Mouse (Mus musculus): Measurements from ENCODE around the gene Cdh16. TPM values are rescaled to one million over a fixed set of nuclear protein-coding genes. Genes with fewer than 3 reads are reported as not detected.
A peak's percentile ranks its signal among the peaks of the same experiment; 100 is the strongest.

Gene Cdh16
- polyA plus RNA-seq, 1 experiment from 2014 or later = not detected

GRCm38 (mm10) chr8:104603245-104603593 is 21.0 kb downstream of the Cdh16 start:
- ATAC-seq (ENCODE audit: low read depth) = no peak
- Histone ChIP-seq H3K4me2 (ENCODE audit: low read depth, low read length) (no peak overlapping the region), H3K4me1 (ENCODE audit: control insufficient read depth, insufficient read depth, low read length) (no peaks in the 10 kb centered on the region), H3K27me3 (ENCODE audit: control insufficient read depth, insufficient read depth, low read length) (no peaks in the 10 kb centered on the region), H3K27ac (ENCODE audit: low read depth, low read length) (no peak overlapping the region), H3K36me3 (ENCODE audit: control insufficient read depth, insufficient read depth, low read length) (no peaks in the 10 kb centered on the region), H3K4me3 (ENCODE audit: low read depth, low read length) (no peak overlapping the region), H3K9me3 (ENCODE audit: control insufficient read depth, low read length) (no peaks in the 10 kb centered on the region), H3K9ac (replicated peaks; ENCODE audit: low read depth, low read length) (no peak overlapping the region)
- WGBS = 60% methylated on average over 4 of the region's 4 CpGs

- Histone ChIP-seq H3K27ac (ENCODE audit: low read depth, low read length) (no peak overlapping the region), H3K27me3 (ENCODE audit: control insufficient read depth, insufficient read depth, low read length) (no peaks in the 10 kb centered on the region), H3K9ac (replicated peaks; ENCODE audit: low read depth, low read length) (no peak overlapping the region), H3K4me1 (ENCODE audit: control insufficient read depth, insufficient read depth, low read length) (no peaks in the 10 kb centered on the region), H3K4me3 (ENCODE audit: low read depth, low read length) (no peak overlapping the region), H3K9me3 (ENCODE audit: control insufficient read depth, low read length) (no peaks in the 10 kb centered on the region), H3K4me2 (ENCODE audit: low read depth, low read length) (peak overlapping the region; percentile 19; the same call in 1 of the 2 replicates), H3K36me3 (ENCODE audit: control insufficient read depth, insufficient read depth, low read length) (0 out of 2 replicates have a peak, but pooled peaks cover 1% of the 10 kb centered on the region)
- peak; percentile 93 for ATAC-seq (ENCODE audit: low read depth)
- 20% methylated on average over 21 of the region's 21 CpGs for WGBS
Observed at GRCm38 (mm10) chr8:104602468-104603244, 21.5 kb downstream of the Cdh16 start.

- Histone ChIP-seq H3K27me3 (ENCODE audit: control insufficient read depth, insufficient read depth, low read length) (no peaks in the 10 kb centered on the region), H3K4me3 (ENCODE audit: low read depth, low read length) (no peak overlapping the region), H3K4me1 (ENCODE audit: control insufficient read depth, insufficient read depth, low read length) (no peaks in the 10 kb centered on the region), H3K9ac (replicated peaks; ENCODE audit: low read depth, low read length) (no peak overlapping the region), H3K9me3 (ENCODE audit: control insufficient read depth, low read length) (no peaks in the 10 kb centered on the region), H3K27ac (ENCODE audit: low read depth, low read length) (no peak overlapping the region), H3K36me3 (ENCODE audit: control insufficient read depth, insufficient read depth, low read length) (0 out of 2 replicates have a peak, but pooled peaks cover 3% of the 10 kb centered on the region), H3K4me2 (ENCODE audit: low read depth, low read length) (peak overlapping the region; percentile 19; the same call in 1 of the 2 replicates)
- under 1% methylated on average over 12 of the region's 12 CpGs for WGBS
- ATAC-seq (ENCODE audit: low read depth) = peak; percentile 29
Observed at GRCm38 (mm10) chr8:104601941-104602371, 22.2 kb downstream of the Cdh16 start.

- Histone ChIP-seq H3K27ac (ENCODE audit: low read depth, low read length) (no peak overlapping the region), H3K4me3 (ENCODE audit: low read depth, low read length) (no peak overlapping the region), H3K4me2 (ENCODE audit: low read depth, low read length) (no peak overlapping the region), H3K9ac (replicated peaks; ENCODE audit: low read depth, low read length) (no peak overlapping the region), H3K27me3 (ENCODE audit: control insufficient read depth, insufficient read depth, low read length) (no peaks in the 10 kb centered on the region), H3K4me1 (ENCODE audit: control insufficient read depth, insufficient read depth, low read length) (no peaks in the 10 kb centered on the region), H3K36me3 (ENCODE audit: control insufficient read depth, insufficient read depth, low read length) (peaks cover 5% of the 10 kb centered on the region; the same call in 1 of the 2 replicates), H3K9me3 (ENCODE audit: control insufficient read depth, low read length) (no peaks in the 10 kb centered on the region)
- no peak for ATAC-seq (ENCODE audit: low read depth)
- 20% methylated on average over 7 of the region's 7 CpGs for WGBS
Observed at GRCm38 (mm10) chr8:104601386-104601785, 22.8 kb downstream of the Cdh16 start.

GRCm38 (mm10) chr8:104598496-104598895 is 25.7 kb downstream of the Cdh16 start:
- Histone ChIP-seq H3K4me1 (ENCODE audit: control insufficient read depth, insufficient read depth, low read length) (no peaks in the 10 kb centered on the region), H3K4me2 (ENCODE audit: low read depth, low read length) (no peak overlapping the region), H3K9ac (replicated peaks; ENCODE audit: low read depth, low read length) (no peak overlapping the region), H3K27ac (ENCODE audit: low read depth, low read length) (no peak overlapping the region), H3K27me3 (ENCODE audit: control insufficient read depth, insufficient read depth, low read length) (no peaks in the 10 kb centered on the region), H3K9me3 (ENCODE audit: control insufficient read depth, low read length) (no peaks in the 10 kb centered on the region), H3K36me3 (ENCODE audit: control insufficient read depth, insufficient read depth, low read length) (peaks cover 13% of the 10 kb centered on the region; the same call in 1 of the 2 replicates), H3K4me3 (ENCODE audit: low read depth, low read length) (no peak overlapping the region)
- ATAC-seq (ENCODE audit: low read depth) = no peak
- 74% methylated on average over 6 of the region's 6 CpGs for WGBS

GRCm38 (mm10) chr8:104597656-104598055 is 26.5 kb downstream of the Cdh16 start:
- ATAC-seq (ENCODE audit: low read depth) = no peak
- Histone ChIP-seq H3K27ac (ENCODE audit: low read depth, low read length) (no peak overlapping the region), H3K9me3 (ENCODE audit: control insufficient read depth, low read length) (no peaks in the 10 kb centered on the region), H3K4me3 (ENCODE audit: low read depth, low read length) (no peak overlapping the region), H3K36me3 (ENCODE audit: control insufficient read depth, insufficient read depth, low read length) (peaks cover 13% of the 10 kb centered on the region; the same call in 1 of the 2 replicates), H3K4me1 (ENCODE audit: control insufficient read depth, insufficient read depth, low read length) (no peaks in the 10 kb centered on the region), H3K4me2 (ENCODE audit: low read depth, low read length) (no peak overlapping the region), H3K9ac (replicated peaks; ENCODE audit: low read depth, low read length) (no peak overlapping the region), H3K27me3 (ENCODE audit: control insufficient read depth, insufficient read depth, low read length) (no peaks in the 10 kb centered on the region)
- WGBS = 83% methylated on average over 6 of the region's 6 CpGs

- Histone ChIP-seq H3K9me3 (ENCODE audit: control insufficient read depth, low read length) (no peaks in the 10 kb centered on the region), H3K9ac (replicated peaks; ENCODE audit: low read depth, low read length) (no peak overlapping the region), H3K4me3 (ENCODE audit: low read depth, low read length) (no peak overlapping the region), H3K27ac (ENCODE audit: low read depth, low read length) (no peak overlapping the region), H3K4me1 (ENCODE audit: control insufficient read depth, insufficient read depth, low read length) (peaks cover 8% of the 10 kb centered on the region; the same call in 1 of the 2 replicates), H3K36me3 (ENCODE audit: control insufficient read depth, insufficient read depth, low read length) (peaks cover 13% of the 10 kb centered on the region; the same call in 1 of the 2 replicates), H3K4me2 (ENCODE audit: low read depth, low read length) (no peak overlapping the region), H3K27me3 (ENCODE audit: control insufficient read depth, insufficient read depth, low read length) (no peaks in the 10 kb centered on the region)
- WGBS = 89% methylated on average over 21 of the region's 21 CpGs
- ATAC-seq (ENCODE audit: low read depth) = no peak
Observed at GRCm38 (mm10) chr8:104595773-104596536, 28.2 kb downstream of the Cdh16 start.

- no peaks in the 10 kb centered on the region for H3K27me3 ChIP-seq (ENCODE audit: control insufficient read depth, insufficient read depth, low read length)
- H3K9me3 ChIP-seq (ENCODE audit: control insufficient read depth, low read length) = no peaks in the 10 kb centered on the region
- H3K4me2 ChIP-seq (ENCODE audit: low read depth, low read length) = no peak overlapping the region
- no peak overlapping the region for H3K4me3 ChIP-seq (ENCODE audit: low read depth, low read length)
- peaks cover 13% of the 10 kb centered on the region; the same call in 1 of the 2 replicates for H3K36me3 ChIP-seq (ENCODE audit: control insufficient read depth, insufficient read depth, low read length)
- H3K9ac ChIP-seq (replicated peaks; ENCODE audit: low read depth, low read length) = no peak overlapping the region
- 97% methylated on average over 19 of the region's 19 CpGs for WGBS
- ATAC-seq (ENCODE audit: low read depth) = no peak
- peaks cover 8% of the 10 kb centered on the region; the same call in 1 of the 2 replicates for H3K4me1 ChIP-seq (ENCODE audit: control insufficient read depth, insufficient read depth, low read length)
- no peak overlapping the region for H3K27ac ChIP-seq (ENCODE audit: low read depth, low read length)
Observed at GRCm38 (mm10) chr8:104594611-104595362, 29.4 kb downstream of the Cdh16 start.
